Mouse (Mus musculus) layer of hippocampus, adult 18-20 months (tissue): Measurements from ENCODE around the gene H1fnt. TPM values are rescaled to one million over a fixed set of nuclear protein-coding genes. Genes with fewer than 3 reads are reported as not detected.
A peak's percentile ranks its signal among the peaks of the same experiment; 100 is the strongest.

Source experiments
- DNase-seq, 2 experiments: peaks; one replicate each; pipeline ENCODE4 v3.0.0; 2022; ENCODE audit warnings: low spot score in 2 of 2
- long read RNA-seq: library from polyadenylated mRNA; stranded (forward); transcript quantifications from one replicate; pipeline ENCODE4 v2.0.0, GENCODE M21; 2021
- total RNA-seq, 2 experiments: library from RNA; stranded (reverse); gene quantifications; 2 replicates each; pipeline ENCODE4 v1.2.3; 2021

Gene H1fnt
- total RNA-seq = not detected
- long read RNA-seq = 0 reads

- no peak for DNase-seq
Observed at GRCm38 (mm10) chr15:98257193-98257592, at the start of gene H1fnt. H1fnt (minus strand) TSS chr15:98257293.

DNA sequence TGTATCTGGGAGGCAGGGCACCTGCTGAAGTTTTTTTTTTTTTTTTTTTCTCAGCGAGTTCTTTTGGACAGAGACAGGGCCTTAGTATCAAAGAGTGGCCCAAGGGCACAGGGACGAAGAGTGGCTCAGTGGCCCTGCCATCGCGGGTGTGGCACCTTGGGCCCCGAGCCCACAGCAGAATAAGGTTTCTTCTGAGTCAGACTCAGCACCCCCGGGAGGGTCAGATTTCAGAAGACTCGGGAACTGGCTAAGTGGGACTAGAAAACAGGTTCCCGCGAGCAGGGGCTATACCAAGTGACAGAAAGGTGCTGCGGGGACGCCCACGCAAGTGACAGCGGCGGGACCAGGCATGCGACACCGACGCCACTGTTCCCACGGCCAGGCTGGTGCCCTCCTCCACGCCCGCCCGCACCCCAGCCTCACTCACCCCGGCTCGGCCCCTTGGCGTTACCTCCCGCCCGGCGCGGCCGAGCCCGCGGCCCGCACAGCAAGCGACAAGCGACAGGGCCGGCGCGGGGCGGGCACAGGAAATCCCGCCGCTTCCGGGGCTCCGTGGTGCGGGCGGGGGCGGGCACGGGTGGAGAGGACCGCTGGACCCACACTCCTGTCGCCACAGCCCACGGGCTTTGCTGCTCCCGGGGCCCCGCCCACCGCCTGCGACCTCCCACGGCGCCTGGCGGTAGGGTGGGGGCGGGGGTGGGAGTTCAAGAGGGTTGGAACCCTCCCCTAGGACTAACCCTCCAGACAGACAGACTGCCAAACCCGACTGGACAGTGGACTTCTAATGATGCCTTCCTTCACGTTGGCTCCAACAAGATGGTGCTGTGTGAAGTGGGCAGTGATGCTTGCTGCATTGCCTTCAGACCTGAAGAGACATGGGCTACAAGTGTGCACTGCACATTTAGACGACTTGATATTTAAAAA is 38.8 kb upstream of the H1fnt start, which contains the start of gene Zfp641:
TSS of gene Zfp641 (minus strand) at position 534 of the 924 bp plus-strand sequence.
- peak; percentile 11 to 57 for DNase-seq

GRCm38 (mm10) chr15:98293651-98294050 is 36.6 kb upstream of the H1fnt start:
- no peak for DNase-seq

GRCm38 (mm10) chr15:98288566-98288965 is 31.5 kb upstream of the H1fnt start:
- DNase-seq = no peak

GRCm38 (mm10) chr15:98286418-98286817 is 29.3 kb upstream of the H1fnt start:
- no peak for DNase-seq

GRCm38 (mm10) chr15:98257776-98258175 is 683 bp upstream of the H1fnt start:
- no peak for DNase-seq

GRCm38 (mm10) chr15:98256271-98256670 is 822 bp downstream of the H1fnt start:
- DNase-seq = no peak

DNA sequence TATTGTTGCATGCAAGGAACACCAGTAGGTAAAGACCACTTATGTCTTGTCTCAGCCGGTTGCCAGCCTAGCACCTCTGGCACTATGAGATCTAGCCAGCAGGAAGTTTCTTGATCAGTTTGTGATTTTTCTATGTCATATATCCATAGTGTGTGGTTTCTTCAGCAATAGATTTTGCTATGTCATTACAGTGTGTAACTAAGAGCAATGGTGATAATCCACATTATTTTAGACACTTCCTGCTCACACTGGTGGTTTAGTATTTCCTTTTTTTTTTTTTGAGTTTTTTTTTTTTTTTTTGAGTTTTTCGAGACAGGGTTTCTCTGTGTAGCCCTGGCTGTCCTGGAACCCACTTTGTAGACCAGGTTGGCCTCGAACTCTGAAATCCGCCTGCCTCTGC is 21.7 kb downstream of the H1fnt start:
- no peak for DNase-seq

GRCm38 (mm10) chr15:98234350-98234749 is 22.7 kb downstream of the H1fnt start, which contains the start of gene Olfr286:
Olfr286 (minus strand) TSS chr15:98234450.
- DNase-seq = no peak

GRCm38 (mm10) chr15:98226096-98226495 is 31.0 kb downstream of the H1fnt start:
- no peak for DNase-seq

- no peak for DNase-seq
Observed at GRCm38 (mm10) chr15:98225610-98226009, 31.5 kb downstream of the H1fnt start.

DNA sequence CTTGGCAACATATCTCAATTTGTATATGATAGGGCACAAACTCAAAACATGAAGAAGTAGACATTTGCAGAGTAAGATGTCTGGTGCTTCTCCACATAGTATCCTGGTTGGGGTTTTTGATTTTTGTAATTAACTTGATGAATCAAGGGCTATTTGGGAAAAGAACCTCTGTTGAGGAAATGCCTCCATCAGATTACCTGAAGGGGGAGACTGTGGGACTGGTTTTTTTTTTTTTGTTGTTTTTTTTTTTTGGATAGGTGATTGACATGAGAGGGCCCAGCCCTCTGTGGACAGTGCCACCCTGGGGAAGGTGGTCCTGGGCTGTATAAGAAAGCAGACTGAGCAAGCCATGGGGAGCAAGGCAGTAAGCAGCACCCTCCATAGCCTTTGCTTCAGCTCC is 34.7 kb downstream of the H1fnt start:
- no peak for DNase-seq

GRCm38 (mm10) chr15:98220877-98221276 is 36.2 kb downstream of the H1fnt start, which contains the start of the genes Gm44579 and Olfr287:
Gm44579 (minus strand) TSS chr15:98220977.
Olfr287 (minus strand) TSS chr15:98221056.
- peak in 1 of 2 experiments; percentile 2 for DNase-seq

GRCm38 (mm10) chr15:98214130-98214529 is 43.0 kb downstream of the H1fnt start:
- DNase-seq = no peak

GRCm38 (mm10) chr15:98213336-98213870 is 43.7 kb downstream of the H1fnt start:
- DNase-seq = no peak

- DNase-seq = no peak
Observed at GRCm38 (mm10) chr15:98209676-98210075, 47.4 kb downstream of the H1fnt start.

Other genes starting within 250 kb of the H1fnt start
- 100 to 1,000 TPM; 370 to 384 TPM for gene Pfkm, start 164.7 kb downstream of the H1fnt start, total RNA-seq
- gene Senp1, start 163.5 kb downstream of the H1fnt start, total RNA-seq = 10 to 100 TPM; 12.4 to 13.2 TPM
- gene Asb8, start 91.7 kb downstream of the H1fnt start, total RNA-seq = 10 to 100 TPM; 53.7 to 54.8 TPM
- 10 to 100 TPM; 11.7 to 12.7 TPM for gene Ccdc184, start 90.1 kb downstream of the H1fnt start, total RNA-seq
- under 1 TPM in 1 of 2 experiments, not detected in 1; 0.68 TPM for gene Olfr288, start 61.8 kb downstream of the H1fnt start, total RNA-seq
- under 1 TPM in 1 of 2 experiments, not detected in 1; 0.25 TPM for gene Gm44579, start 36.3 kb downstream of the H1fnt start, total RNA-seq
- gene Olfr287, start 36.2 kb downstream of the H1fnt start, total RNA-seq = 1 to 10 TPM; 4.4 to 5.1 TPM
- gene Olfr286, start 22.8 kb downstream of the H1fnt start, total RNA-seq = not detected
- gene Zfp641, start 38.9 kb upstream of the H1fnt start, total RNA-seq = 1 to 10 TPM; 6.3 to 6.5 TPM
- gene Olfr285, start 60.1 kb upstream of the H1fnt start, total RNA-seq = not detected
- not detected for gene Olfr284, start 83.7 kb upstream of the H1fnt start, total RNA-seq
- not detected for gene Olfr283, start 123.7 kb upstream of the H1fnt start, total RNA-seq
- gene Olfr282, start 173.9 kb upstream of the H1fnt start, total RNA-seq = not detected
- not detected for gene Olfr281, start 195.3 kb upstream of the H1fnt start, total RNA-seq
- not detected for gene OR5BS1P, start 212.6 kb upstream of the H1fnt start, total RNA-seq
- not detected for gene Lalba, start 225.4 kb upstream of the H1fnt start, total RNA-seq
- gene Olfr279, start 235.1 kb upstream of the H1fnt start, total RNA-seq = not detected